ENCODE assay signal across 31 mouse cellular contexts in the genomic region with DNA sequence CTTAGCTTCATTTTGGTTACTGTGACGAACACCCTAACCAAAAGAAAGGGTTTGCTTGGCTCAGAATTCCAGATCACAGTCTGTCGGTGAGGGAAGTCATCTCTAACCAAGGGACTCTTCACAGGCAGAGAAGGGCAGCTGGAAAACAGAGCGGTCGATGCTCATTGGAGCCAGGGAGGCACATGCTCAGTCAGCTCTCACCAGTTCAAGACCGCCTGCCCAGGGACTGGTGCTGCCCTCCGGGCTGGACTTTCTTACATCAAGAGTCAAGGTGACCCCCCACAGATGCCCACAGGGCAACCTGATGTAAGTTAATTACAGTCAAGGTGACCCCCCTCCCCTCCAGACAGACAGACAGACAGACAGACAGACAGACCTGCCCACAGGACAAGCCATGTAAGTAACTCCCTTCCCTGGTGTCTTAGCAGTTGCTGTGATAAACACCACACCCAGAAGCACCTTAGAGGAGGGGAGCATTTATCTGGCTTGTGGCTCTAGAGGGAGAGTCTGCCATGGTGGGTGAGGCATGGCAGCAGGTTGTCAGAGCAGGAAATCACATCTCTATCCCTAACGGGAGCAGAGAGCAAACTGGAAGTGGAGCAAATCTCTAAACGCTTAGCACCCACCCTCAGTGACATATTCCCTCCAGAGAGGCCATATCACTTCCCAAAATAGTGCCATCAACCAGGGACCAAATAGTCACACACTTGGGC. TPM values are rescaled to one million over a fixed set of nuclear protein-coding genes. Genes with fewer than 3 reads are reported as not detected.
A peak's percentile ranks its signal among the peaks of the same experiment; 100 is the strongest.
DNase-seq lines count a peak whose midpoint lies in the region; ATAC-seq and TF ChIP-seq lines count a peak whose summit lies in the region.
"Had no signal": no experiment of that assay in that cellular context is flagged by ENCODE, and none has a peak within 500 bp of the region (broad histone marks: within the 10 kb centered on the region; RNA-seq: fewer than 3 reads in every experiment).

No protein-coding gene starts in this region.

- WGBS in thymus, adult 2 months = 93% methylated on average over 8 of the region's 8 CpGs

- H3K4me3 ChIP-seq in thymus, adult 2 months (ENCODE audit: control insufficient read depth, insufficient read depth, low read length) = no peak overlapping the region
- H3K4me3 ChIP-seq: forebrain, embryonic 13.5 days; heart, embryonic 10.5 days; hindbrain, embryonic 13.5 days; midbrain, embryonic 12.5 days had no signal

- H3K36me3 ChIP-seq in thymus, adult 2 months (ENCODE audit: control insufficient read depth, insufficient read depth, low read length) = peaks cover 53% of the 10 kb centered on the region
- H3K36me3 ChIP-seq: heart, embryonic 10.5 days; hindbrain, embryonic 13.5 days; midbrain, embryonic 12.5 days had no signal

- no peak overlapping the region for H3K27ac ChIP-seq in thymus, adult 2 months (ENCODE audit: control insufficient read depth, insufficient read depth, low read length)
- H3K27ac ChIP-seq: forebrain, embryonic 13.5 days; heart, embryonic 10.5 days; hindbrain, embryonic 13.5 days; kidney, postnatal 0 days; liver, embryonic 14.5 days; midbrain, embryonic 12.5 days; stomach, postnatal 0 days had no signal

- 0 out of 2 replicates have a peak, but pooled peaks have one; percentile 27 for ATAC-seq in monocyte, adult 5-6 weeks (replicated peaks; ENCODE audit: insufficient number of reproducible peaks, low FRiP score, low TSS enrichment, poor library complexity, severe bottlenecking)
- ATAC-seq in megakaryocyte, adult 5-6 weeks (ENCODE audit: poor library complexity, severe bottlenecking) = no peak
- ATAC-seq: activated CD4-positive, CD25-positive, alpha-beta regulatory T cell, adult 4 months; forebrain, embryonic 13.5 days; intestine, embryonic 16.5 days had no signal

- TF ChIP-seq CTCF in thymus, adult 2 months (IDR thresholded peaks at IDR 0.05; ENCODE audit: borderline replicate concordance, control insufficient read depth, extremely low read depth, insufficient read depth, low read length, poor library complexity) = no peak

- DNase-seq in adrenal gland, postnatal 14 days = peak; percentile 3
- DNase-seq in adrenal gland, postnatal 4 days (ENCODE audit: low spot score in 2 of 2) = no peak
- DNase-seq in thymus, postnatal 10 days (ENCODE audit: low spot score in 2 of 2) = peak; percentile 3 to 6
- DNase-seq in thymus, adult 2 months = no peak
- peak; percentile 0 for DNase-seq in T-cell, adult 2 months (ENCODE audit: low spot score)
- DNase-seq in layer of hippocampus, postnatal 25 days (ENCODE audit: extremely low spot score in 1 of 2, low spot score in 1 of 2) = no peak
- DNase-seq: adrenal gland, adult 8-10 months; cerebellum, adult 2 months; cerebellum, postnatal 14 days; gastrocnemius, postnatal 10 days; heart, postnatal 4 days; kidney, adult 8-10 months; kidney, postnatal 4 days; layer of hippocampus, postnatal 36 days; liver; lung, adult 2 months; lung, postnatal 14 days; right cerebral cortex, postnatal 25 days had no signal

- H3K27me3 ChIP-seq in thymus, adult 2 months (ENCODE audit: control insufficient read depth, insufficient read depth, low read length) = no peaks in the 10 kb centered on the region

- TF ChIP-seq POLR2A in thymus, adult 2 months (IDR thresholded peaks at IDR 0.05; ENCODE audit: control insufficient read depth, extremely low read depth, insufficient read depth, low read length, poor library complexity) = no peak

- H3K4me1 ChIP-seq in thymus, adult 2 months (replicated peaks; ENCODE audit: control insufficient read depth, insufficient read depth, low read length) = peaks cover 6% of the 10 kb centered on the region
- H3K4me1 ChIP-seq: heart, embryonic 10.5 days; hindbrain, embryonic 13.5 days; midbrain, embryonic 12.5 days had no signal

RNA-seq across cellular contexts. Expression of a gene that starts 14.0 kb away (rescaled TPM):
- 33.2 and 34.9 TPM in 2 replicates for total RNA-seq in adrenal gland, postnatal 14 days (2021)
- total RNA-seq in adrenal gland, postnatal 4 days (2021) = 10 to 100 TPM; 32.9 to 33.2 TPM
- polyA plus RNA-seq in thymus, adult 2 months (2012; rRNA removed) = 231 and 232 TPM in 2 replicates
- 87.6 to 119 TPM (median 96.6 TPM) in 3 replicates for total RNA-seq in monocyte, adult 5-6 weeks (2017)
- 1 to 10 TPM; 7.0 to 8.9 TPM for total RNA-seq in layer of hippocampus, postnatal 25 days (2021)
- 6.4 and 7.1 TPM in 2 replicates for total RNA-seq in megakaryocyte, adult 5-6 weeks (2015)
- 34.2 and 35.9 TPM in 2 replicates for total RNA-seq in megakaryocyte, adult 5-6 weeks (2017)

RNA-seq across cellular contexts. Expression of a gene that starts 19.9 kb away (rescaled TPM):
- total RNA-seq in adrenal gland, postnatal 14 days (2021) = 21.0 and 33.6 TPM in 2 replicates
- 10 to 100 TPM; 25.0 to 27.4 TPM for total RNA-seq in adrenal gland, postnatal 4 days (2021)
- polyA plus RNA-seq in thymus, adult 2 months (2012; rRNA removed) = 656 and 705 TPM in 2 replicates
- total RNA-seq in monocyte, adult 5-6 weeks (2017) = 387 to 472 TPM (median 466 TPM) in 3 replicates
- 1 to 10 TPM; 2.2 to 3.3 TPM for total RNA-seq in layer of hippocampus, postnatal 25 days (2021)
- 230 and 263 TPM in 2 replicates for total RNA-seq in megakaryocyte, adult 5-6 weeks (2015)
- total RNA-seq in megakaryocyte, adult 5-6 weeks (2017) = 339 and 455 TPM in 2 replicates

RNA-seq across cellular contexts. Expression of a gene that starts 21.3 kb away (rescaled TPM):
- total RNA-seq in adrenal gland, postnatal 14 days (2021) = 1.3 and 16.6 TPM in 2 replicates
- total RNA-seq in adrenal gland, postnatal 4 days (2021) = under 1 TPM; 0.28 to 0.65 TPM
- polyA plus RNA-seq in thymus, adult 2 months (2012; rRNA removed) = 30.1 and 37.5 TPM in 2 replicates
- 59.1 to 84.6 TPM (median 63.2 TPM) in 3 replicates for total RNA-seq in monocyte, adult 5-6 weeks (2017)
- total RNA-seq in layer of hippocampus, postnatal 25 days (2021) = under 1 TPM; 0.25 to 0.47 TPM
- 4.2 and 4.7 TPM in 2 replicates for total RNA-seq in megakaryocyte, adult 5-6 weeks (2015)
- total RNA-seq in megakaryocyte, adult 5-6 weeks (2017) = 2.4 and 2.5 TPM in 2 replicates
- polyA plus RNA-seq: embryonic facial prominence, embryonic 11.5 days; forebrain, embryonic 13.5 days; heart, embryonic 10.5 days; limb, embryonic 11.5 days; midbrain, embryonic 12.5 days had no signal

RNA-seq across cellular contexts. Expression of a gene that starts 29.8 kb away (rescaled TPM):
- 6.9 and 12.2 TPM in 2 replicates for total RNA-seq in adrenal gland, postnatal 14 days (2021)
- 10 to 100 TPM; 12.6 to 15.0 TPM for total RNA-seq in adrenal gland, postnatal 4 days (2021)
- polyA plus RNA-seq in thymus, adult 2 months (2012; rRNA removed) = 288 and 334 TPM in 2 replicates
- total RNA-seq in monocyte, adult 5-6 weeks (2017) = 119 to 198 TPM (median 134 TPM) in 3 replicates
- total RNA-seq in layer of hippocampus, postnatal 25 days (2021) = 1 to 10 TPM; 1.6 to 1.7 TPM
- total RNA-seq in megakaryocyte, adult 5-6 weeks (2015) = 142 and 149 TPM in 2 replicates
- 78.7 and 125 TPM in 2 replicates for total RNA-seq in megakaryocyte, adult 5-6 weeks (2017)

RNA-seq across cellular contexts. Expression of a gene that starts 30.0 kb away (rescaled TPM):
- 11.1 and 20.4 TPM in 2 replicates for total RNA-seq in adrenal gland, postnatal 14 days (2021)
- total RNA-seq in adrenal gland, postnatal 4 days (2021) = 10 to 100 TPM; 20.8 to 22.1 TPM
- polyA plus RNA-seq in thymus, adult 2 months (2012; rRNA removed) = 197 and 202 TPM in 2 replicates
- total RNA-seq in monocyte, adult 5-6 weeks (2017) = 145 to 195 TPM (median 175 TPM) in 3 replicates
- total RNA-seq in layer of hippocampus, postnatal 25 days (2021) = 1 to 10 TPM; 3.0 to 3.4 TPM
- 43.4 and 46.2 TPM in 2 replicates for total RNA-seq in megakaryocyte, adult 5-6 weeks (2015)
- total RNA-seq in megakaryocyte, adult 5-6 weeks (2017) = 96.5 and 101 TPM in 2 replicates

Comparison
In these comparisons a context has a peak if more than half of its experiments do, and no peak if none do; other contexts are left out.
1. DNase-seq: peak in adrenal gland, postnatal 14 days (single experiment), thymus, postnatal 10 days (2 of 2) and T-cell, adult 2 months (single experiment); none in adrenal gland, postnatal 4 days (0 of 2), thymus, adult 2 months (single experiment) and layer of hippocampus, postnatal 25 days (0 of 2).